Mouse (Mus musculus) hindbrain, embryonic 10.5 days (tissue): ENCODE results near the gene Glis3. TPM values are rescaled to one million over a fixed set of nuclear protein-coding genes. Genes with fewer than 3 reads are reported as not detected.

ENCODE experiments used
- DNase-seq: peaks from one replicate; pipeline ENCODE4 v3.0.0-alpha.2; 2017; ENCODE audit warnings: low spot score
- H3K27ac ChIP-seq: fragments of 300-500 bp; sonication (generic); 2 replicates; pipeline ENCODE4 v1.5.1; 2016; ENCODE audit warnings: mild to moderate bottlenecking, moderate library complexity
- H3K27me3 ChIP-seq: fragments of 300-500 bp; sonication (generic); 2 replicates; pipeline ENCODE4 v1.6.1; 2016; ENCODE audit warnings: mild to moderate bottlenecking; ENCODE audit not compliant: poor library complexity, insufficient read depth, severe bottlenecking
- H3K36me3 ChIP-seq: fragments of 300-500 bp; sonication (generic); 2 replicates; pipeline ENCODE4 v1.6.1; 2016; ENCODE audit warnings: mild to moderate bottlenecking, moderate library complexity
- H3K4me1 ChIP-seq: fragments of 300-500 bp; sonication (generic); replicated peaks from 2 replicates; pipeline ENCODE4 v1.6.1; 2016; ENCODE audit warnings: mild to moderate bottlenecking
- H3K4me3 ChIP-seq: fragments of 300-500 bp; sonication (generic); 2 replicates; pipeline ENCODE4 v1.5.1; 2016; ENCODE audit warnings: mild to moderate bottlenecking, moderate library complexity
- H3K9me3 ChIP-seq: fragments of 300-500 bp; sonication (generic); 2 replicates; pipeline ENCODE4 v1.6.1; 2016; ENCODE audit warnings: mild to moderate bottlenecking, moderate library complexity
- WGBS: fragments of 180-500 bp; shearing (Covaris S2); methylation state at CpG from one replicate; pipeline ENCODE4 v1.1.7; 2016; 5-methylcytosine and 5-hydroxymethylcytosine counted together
- polyA plus RNA-seq: library from polyadenylated mRNA; unstranded; fragments of >200 nt; fragmentation: Nextera tagmentation; extraction: Ambion mirVana; gene quantifications from 2 replicates; pipeline ENCODE4 v1.2.1, GENCODE M21; 2016

Gene Glis3
- polyA plus RNA-seq, 1 experiment from 2014 or later: 2.2 TPM

DNA sequence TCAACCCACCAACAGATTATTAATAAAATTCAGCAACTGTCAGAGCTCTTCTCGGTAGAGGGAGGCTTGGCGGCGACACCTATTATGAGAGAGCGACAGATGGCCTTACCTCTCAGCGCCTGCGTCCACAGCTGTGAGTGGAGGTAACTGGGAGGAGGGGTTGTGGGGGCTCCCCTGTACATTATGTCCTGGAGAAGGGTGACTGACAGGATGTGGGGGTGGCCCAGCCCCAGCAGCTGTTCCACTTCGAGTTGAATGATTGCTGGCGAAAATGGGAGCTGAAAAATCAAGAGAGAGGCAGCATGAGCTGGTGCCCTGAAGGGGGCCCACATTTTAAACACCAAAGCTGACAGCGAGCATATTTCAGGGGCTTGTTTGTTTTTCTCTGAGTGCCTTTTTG lies 381.2 kb downstream of the Glis3 start:
- 75% methylated on average over 9 of the region's 9 CpGs for WGBS
- peak overlapping the region; percentile 71; the same call in 1 of the 2 replicates for H3K27ac ChIP-seq
- no peaks in the 10 kb centered on the region for H3K9me3 ChIP-seq
- H3K36me3 ChIP-seq: no peaks in the 10 kb centered on the region
- no peak for DNase-seq
- no peak overlapping the region for H3K4me3 ChIP-seq
- H3K4me1 ChIP-seq: peaks cover 48% of the 10 kb centered on the region
- H3K27me3 ChIP-seq: peaks cover 28% of the 10 kb centered on the region

DNA sequence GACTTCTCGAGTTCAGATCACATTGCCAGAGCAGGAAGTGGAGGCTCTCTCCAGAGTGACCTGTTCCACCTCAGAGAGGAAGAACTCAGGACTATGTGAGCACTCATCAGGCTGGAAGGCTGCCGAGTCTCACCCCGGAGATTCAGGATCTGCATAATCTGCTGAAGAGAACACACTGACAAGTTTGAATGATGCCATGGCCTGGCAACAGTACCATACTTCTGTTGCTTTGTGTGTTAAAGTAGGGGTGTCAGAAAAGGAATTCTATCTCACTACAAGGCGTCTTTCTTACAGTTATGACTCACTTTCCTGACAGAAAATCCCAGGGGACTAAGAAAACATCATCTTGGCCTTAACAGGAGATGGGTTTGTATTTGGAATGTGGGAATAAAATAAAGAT lies 388.3 kb downstream of the Glis3 start:
- WGBS: 85% methylated on average over 4 of the region's 4 CpGs

DNA sequence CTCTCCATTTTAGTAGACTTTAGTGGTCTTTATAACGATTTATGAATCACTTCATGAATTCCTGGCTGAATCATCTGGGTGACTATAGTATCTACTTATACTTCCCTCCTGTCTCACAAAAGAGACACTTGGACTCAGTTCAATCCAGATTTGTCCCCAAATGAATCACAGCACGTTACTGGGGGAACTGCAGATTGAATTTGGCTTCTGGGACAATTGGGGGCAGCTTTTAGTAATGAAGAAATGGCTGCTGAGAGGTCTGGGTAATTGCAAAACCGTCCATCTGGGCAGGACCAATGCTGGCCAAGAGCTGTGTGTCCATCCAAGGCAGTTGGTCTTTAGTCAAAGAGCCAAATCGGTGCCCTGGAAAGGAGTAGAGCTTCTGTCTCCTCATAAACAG lies 390.4 kb downstream of the Glis3 start:
- Histone ChIP-seq H3K4me3 (no peak overlapping the region), H3K4me1 (no peaks in the 10 kb centered on the region), H3K9me3 (no peaks in the 10 kb centered on the region), H3K27me3 (no peaks in the 10 kb centered on the region), H3K36me3 (no peaks in the 10 kb centered on the region), H3K27ac (no peak overlapping the region)
- DNase-seq: no peak
- 86% methylated on average over 4 of the region's 4 CpGs for WGBS

More for the DNA sequence above, 388.3 kb downstream of the Glis3 start:
- Histone ChIP-seq H3K4me3 (no peak overlapping the region), H3K27ac (no peak overlapping the region), H3K36me3 (no peaks in the 10 kb centered on the region), H3K4me1 (no peaks in the 10 kb centered on the region), H3K9me3 (no peaks in the 10 kb centered on the region), H3K27me3 (no peaks in the 10 kb centered on the region)
- DNase-seq: no peak

DNA sequence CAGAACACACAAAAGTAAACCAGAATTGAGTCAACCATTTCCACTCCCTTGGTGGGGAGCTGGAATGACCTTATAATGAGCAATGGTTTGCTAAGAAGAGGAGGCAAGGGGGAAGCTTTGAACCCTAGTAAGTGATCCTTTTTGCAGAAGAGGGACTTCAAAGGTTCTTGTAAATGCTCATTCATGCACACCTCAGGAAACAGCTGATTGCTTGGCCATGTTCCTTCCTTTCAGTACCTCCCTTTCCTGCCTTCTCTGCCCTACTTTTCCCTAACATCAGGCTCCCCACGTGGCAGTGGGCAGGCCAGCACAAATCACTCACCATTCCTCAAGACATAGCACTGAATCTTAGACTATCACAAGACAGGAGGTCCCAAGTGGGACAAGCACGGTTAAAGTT lies 392.4 kb downstream of the Glis3 start:
- H3K27ac ChIP-seq: no peak overlapping the region
- no peaks in the 10 kb centered on the region for H3K4me1 ChIP-seq
- WGBS: 52% methylated on average over 2 of the region's 2 CpGs
- H3K9me3 ChIP-seq: no peaks in the 10 kb centered on the region
- H3K27me3 ChIP-seq: no peaks in the 10 kb centered on the region
- no peak overlapping the region for H3K4me3 ChIP-seq
- DNase-seq: no peak
- H3K36me3 ChIP-seq: no peaks in the 10 kb centered on the region

DNA sequence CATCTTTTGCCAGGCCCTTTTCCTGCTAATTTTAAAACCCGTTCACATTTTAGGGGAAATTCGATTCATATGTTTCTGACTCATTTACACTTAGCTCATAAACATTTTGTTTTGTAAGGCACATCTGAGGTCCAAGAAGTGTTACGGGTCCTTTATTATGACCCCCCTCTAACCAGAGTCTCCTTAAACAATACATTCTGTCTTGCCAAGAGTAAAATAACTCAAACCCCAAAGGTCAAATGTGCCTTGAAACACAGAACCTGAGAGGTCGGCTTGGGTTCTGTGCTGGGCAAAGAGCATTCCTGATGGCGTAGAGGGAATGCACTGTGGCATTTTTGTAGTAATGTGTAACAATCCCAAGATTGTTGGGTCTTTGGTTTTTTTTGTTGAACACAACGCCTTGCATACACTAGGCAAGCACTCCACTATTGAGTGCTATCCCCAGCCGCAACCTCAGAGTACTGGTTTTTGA lies 395.7 kb downstream of the Glis3 start:
- H3K27ac ChIP-seq: no peak overlapping the region
- no peaks in the 10 kb centered on the region for H3K9me3 ChIP-seq
- no peak for DNase-seq
- 79% methylated on average over 7 of the region's 7 CpGs for WGBS
- no peak overlapping the region for H3K4me3 ChIP-seq
- H3K4me1 ChIP-seq: peaks cover 14% of the 10 kb centered on the region
- H3K27me3 ChIP-seq: no peaks in the 10 kb centered on the region
- H3K36me3 ChIP-seq: no peaks in the 10 kb centered on the region

DNA sequence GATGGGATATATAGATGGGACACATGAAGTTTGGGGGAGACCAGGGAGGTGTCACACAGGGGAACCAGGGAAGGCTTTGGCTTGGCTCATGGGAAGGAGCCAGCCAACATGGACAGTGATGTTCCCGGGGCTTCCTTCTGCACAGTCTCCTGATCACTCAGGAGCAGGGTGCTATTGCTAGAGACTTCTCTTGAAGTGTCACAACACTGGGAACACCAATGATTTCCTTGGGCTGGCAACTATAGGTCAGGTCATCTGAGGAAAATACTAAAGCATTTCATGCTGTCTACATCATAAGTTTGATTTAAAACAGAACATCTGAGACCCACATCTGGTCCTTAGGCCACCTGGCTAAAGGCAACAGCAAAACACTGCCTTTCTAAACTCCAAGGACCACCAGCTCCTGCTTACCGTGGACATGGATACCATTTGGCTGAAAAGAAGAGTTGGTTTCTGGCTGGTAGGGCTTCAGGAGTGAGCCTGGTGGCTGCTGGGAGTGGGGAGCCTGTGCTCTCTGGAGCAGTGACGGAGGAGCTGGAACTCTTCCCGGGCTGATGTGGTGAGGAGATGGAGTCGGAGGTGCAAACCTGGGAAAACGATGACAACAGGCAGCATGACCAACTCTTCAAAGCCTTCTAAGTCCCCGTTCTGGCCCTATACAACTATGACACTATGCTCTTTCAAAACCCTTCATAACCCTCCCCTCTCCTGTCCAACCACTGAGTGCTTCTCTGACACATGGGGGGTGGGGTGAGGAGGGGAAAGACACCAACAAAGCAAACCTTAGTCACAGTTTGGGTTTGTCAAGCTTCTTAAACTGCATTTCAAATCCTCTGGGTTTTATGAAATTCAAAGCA lies 396.4 kb downstream of the Glis3 start:
- 82% methylated on average over 7 of the region's 7 CpGs for WGBS
- Histone ChIP-seq H3K36me3 (no peaks in the 10 kb centered on the region), H3K27ac (0 out of 2 replicates have a peak overlapping the region, but pooled peaks have one; percentile 53), H3K4me1 (peaks cover 14% of the 10 kb centered on the region), H3K4me3 (no peak overlapping the region), H3K27me3 (no peaks in the 10 kb centered on the region), H3K9me3 (no peaks in the 10 kb centered on the region)
- no peak for DNase-seq

DNA sequence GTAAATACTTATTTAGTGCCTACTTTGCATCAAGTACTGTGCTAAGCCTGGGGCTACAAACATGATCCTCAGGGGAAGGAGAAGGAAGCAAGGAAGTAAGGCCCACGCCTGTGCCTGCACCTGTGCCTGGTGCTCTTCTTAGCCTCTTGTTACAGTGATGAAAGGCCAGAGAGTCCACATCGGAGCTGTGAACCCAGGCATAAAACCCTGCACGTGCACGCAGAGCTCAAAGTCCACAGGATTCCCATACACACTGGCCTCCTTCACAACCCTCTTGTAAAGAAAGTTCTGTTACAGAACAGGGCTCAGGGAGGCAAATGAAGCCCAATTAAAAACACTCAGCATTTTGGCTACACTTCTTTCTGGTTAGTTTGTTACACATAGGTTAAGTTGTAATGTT lies 398.5 kb downstream of the Glis3 start:
- Histone ChIP-seq H3K4me3 (no peak overlapping the region), H3K27ac (no peak overlapping the region), H3K4me1 (peaks cover 30% of the 10 kb centered on the region), H3K9me3 (no peaks in the 10 kb centered on the region), H3K27me3 (no peaks in the 10 kb centered on the region), H3K36me3 (no peaks in the 10 kb centered on the region)
- DNase-seq: no peak
- 78% methylated on average over 4 of the region's 4 CpGs for WGBS

DNA sequence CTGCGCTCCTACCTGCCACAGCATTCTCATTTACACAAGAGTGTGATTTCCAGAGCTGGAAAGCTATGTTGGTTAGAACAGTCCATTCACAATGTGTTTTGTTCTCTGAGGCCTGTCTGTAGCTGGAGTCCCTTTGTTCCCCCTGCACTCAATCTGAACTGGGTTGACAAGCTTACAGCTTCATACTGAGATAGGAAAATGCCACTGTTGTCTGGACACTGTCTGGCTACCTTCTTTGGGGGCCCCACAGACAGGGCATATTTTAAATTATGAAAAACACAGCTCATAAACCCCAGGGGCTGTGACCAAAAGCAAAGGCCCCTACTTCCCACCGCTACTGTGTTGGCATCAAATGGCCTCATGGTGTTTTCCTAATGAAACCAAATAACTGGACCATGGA lies 402.8 kb downstream of the Glis3 start:
- Histone ChIP-seq H3K27me3 (no peaks in the 10 kb centered on the region), H3K9me3 (no peaks in the 10 kb centered on the region), H3K27ac (peak overlapping the region; percentile 73), H3K4me3 (no peak overlapping the region), H3K4me1 (peaks cover 30% of the 10 kb centered on the region), H3K36me3 (no peaks in the 10 kb centered on the region)
- WGBS: 55% methylated on average over 2 of the region's 2 CpGs
- DNase-seq: peak; percentile 33

DNA sequence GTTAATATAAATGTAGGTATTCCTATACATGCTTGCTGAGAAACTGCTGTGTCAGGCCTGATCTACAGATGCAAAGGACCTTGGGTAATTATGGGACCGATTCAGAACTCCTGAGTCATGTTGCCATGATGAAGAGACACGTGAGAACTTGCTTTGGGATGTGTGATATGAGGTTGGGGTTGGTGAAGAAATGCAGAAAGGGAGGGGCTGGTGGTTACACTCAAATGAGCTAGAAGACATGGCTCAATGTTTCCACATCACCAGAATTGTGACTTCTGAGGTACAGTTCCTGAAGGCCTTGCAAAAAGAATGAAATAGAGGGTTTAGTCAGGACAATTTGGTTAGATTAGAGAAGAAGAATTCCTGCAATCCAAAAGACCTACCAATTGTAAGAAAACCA lies 405.4 kb downstream of the Glis3 start:
- Histone ChIP-seq H3K4me3 (no peak overlapping the region), H3K36me3 (no peaks in the 10 kb centered on the region), H3K27me3 (no peaks in the 10 kb centered on the region), H3K27ac (no peak overlapping the region), H3K9me3 (no peaks in the 10 kb centered on the region), H3K4me1 (peaks cover 19% of the 10 kb centered on the region)
- DNase-seq: no peak
- WGBS: 85% methylated on average over 2 of the region's 2 CpGs

DNA sequence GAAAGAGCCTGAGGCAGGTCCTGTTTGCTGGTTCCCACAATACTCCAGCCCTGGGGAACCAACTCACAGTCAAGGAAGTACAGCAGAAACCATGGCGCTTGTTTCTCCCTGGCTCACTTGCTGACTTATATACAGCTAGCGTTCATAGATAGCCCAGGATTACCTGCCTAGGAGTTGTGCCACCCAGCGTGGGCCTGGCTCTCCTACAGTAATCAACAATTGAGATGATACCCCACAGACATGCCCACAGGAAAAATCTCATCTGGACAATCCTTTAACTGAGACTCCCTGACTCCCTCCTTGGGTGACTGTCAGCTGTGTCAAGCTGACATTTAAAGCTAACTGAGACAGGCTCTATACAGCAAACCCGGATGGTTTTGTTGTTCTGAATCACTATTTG lies 405.9 kb downstream of the Glis3 start:
- DNase-seq: no peak
- no peak overlapping the region for H3K27ac ChIP-seq
- no peaks in the 10 kb centered on the region for H3K36me3 ChIP-seq
- peaks cover 16% of the 10 kb centered on the region for H3K4me1 ChIP-seq
- no peaks in the 10 kb centered on the region for H3K9me3 ChIP-seq
- no peak overlapping the region for H3K4me3 ChIP-seq
- 89% methylated on average over 4 of the region's 4 CpGs for WGBS
- no peaks in the 10 kb centered on the region for H3K27me3 ChIP-seq

DNA sequence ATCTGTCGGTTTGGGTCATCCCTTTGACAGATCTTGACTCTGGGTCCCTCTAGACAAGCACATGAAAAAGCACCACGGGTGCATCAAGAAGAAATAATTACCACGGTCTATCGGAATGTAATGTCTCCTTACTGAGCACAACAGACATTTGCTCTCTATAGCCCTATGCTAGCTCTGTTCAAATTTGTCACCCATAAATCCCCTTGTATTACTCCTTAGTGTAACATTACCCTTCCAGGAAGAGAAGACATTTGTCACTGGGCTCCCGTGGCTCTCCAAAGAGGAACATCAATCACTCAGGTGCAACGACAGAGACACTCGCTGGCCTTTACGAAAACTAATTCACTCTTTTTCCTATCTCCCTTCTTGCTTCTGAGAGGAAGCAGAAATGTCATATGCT lies 413.0 kb downstream of the Glis3 start:
- Histone ChIP-seq H3K27ac (no peak overlapping the region), H3K36me3 (no peaks in the 10 kb centered on the region), H3K27me3 (no peaks in the 10 kb centered on the region), H3K4me1 (no peaks in the 10 kb centered on the region; the same call in 1 of the 2 replicates), H3K9me3 (no peaks in the 10 kb centered on the region), H3K4me3 (no peak overlapping the region)
- 85% methylated on average over 8 of the region's 8 CpGs for WGBS
- no peak for DNase-seq

DNA sequence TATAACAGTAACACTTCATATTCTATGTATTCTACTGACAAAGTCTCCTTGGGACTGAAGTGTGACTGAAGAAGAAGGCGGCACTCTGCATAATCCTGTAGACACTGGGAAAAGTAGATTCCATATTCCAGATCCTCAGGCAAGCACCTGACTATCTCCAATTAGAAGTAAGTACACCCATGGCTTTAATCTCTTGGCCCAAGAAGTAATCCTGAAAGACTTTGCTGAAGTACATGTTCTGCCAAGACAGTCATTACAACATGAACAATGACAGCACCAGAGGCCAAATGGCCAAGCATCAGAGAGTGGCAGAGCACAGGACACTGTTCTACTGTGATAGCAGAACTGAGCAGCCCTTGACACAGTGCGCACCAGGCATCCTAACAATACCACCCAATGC lies 414.1 kb downstream of the Glis3 start:
- Histone ChIP-seq H3K27ac (no peak overlapping the region), H3K27me3 (no peaks in the 10 kb centered on the region), H3K36me3 (no peaks in the 10 kb centered on the region), H3K4me3 (no peak overlapping the region), H3K4me1 (no peaks in the 10 kb centered on the region; the same call in 1 of the 2 replicates), H3K9me3 (no peaks in the 10 kb centered on the region)
- DNase-seq: no peak
- WGBS: 93% methylated on average over 2 of the region's 2 CpGs

DNA sequence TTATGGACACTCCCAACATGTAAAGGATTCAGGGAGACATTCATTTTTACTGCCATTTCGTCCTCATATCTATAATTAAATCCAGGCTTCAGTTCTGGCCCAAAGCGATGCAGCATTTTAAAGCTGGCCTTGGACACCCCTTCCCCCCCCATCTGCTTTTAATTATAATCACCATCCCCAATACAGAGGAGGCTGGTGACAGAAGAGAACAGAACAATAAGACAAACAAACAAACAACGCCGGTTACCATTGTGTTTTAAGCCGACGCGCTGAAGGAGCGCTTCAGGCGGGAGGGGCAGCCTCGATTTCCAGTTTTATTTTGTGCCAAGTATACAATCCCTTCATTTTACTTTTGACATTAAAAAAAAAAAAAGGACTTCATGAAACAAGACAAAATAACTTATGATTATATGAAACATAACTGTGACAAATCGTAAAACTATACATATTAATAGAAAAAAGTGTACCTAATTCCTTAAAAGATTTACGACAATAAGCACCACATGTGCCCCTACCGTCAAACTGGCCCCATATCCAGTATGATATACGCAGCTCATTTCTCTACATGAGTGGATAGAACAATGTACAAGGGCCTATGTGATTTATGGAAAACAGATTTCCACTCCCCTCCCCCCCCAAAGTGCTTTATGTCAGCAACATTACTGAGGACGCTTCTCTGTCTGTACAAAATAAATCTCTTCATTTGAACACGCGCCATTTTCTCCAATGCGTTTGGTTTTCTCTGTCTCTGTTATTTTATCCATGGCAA lies 420.8 kb downstream of the Glis3 start:
- Histone ChIP-seq H3K4me3 (no peak overlapping the region), H3K27ac (no peak overlapping the region), H3K36me3 (no peaks in the 10 kb centered on the region), H3K27me3 (no peaks in the 10 kb centered on the region), H3K9me3 (no peaks in the 10 kb centered on the region), H3K4me1 (peaks cover 4% of the 10 kb centered on the region; the same call in 1 of the 2 replicates)
- 83% methylated on average over 18 of the region's 18 CpGs for WGBS
- no peak for DNase-seq
